Mouse (Mus musculus) kidney, postnatal 0 days (tissue): ENCODE results near the gene Rnaseh2a. TPM values are rescaled to one million over a fixed set of nuclear protein-coding genes. Genes with fewer than 3 reads are reported as not detected.
A peak's percentile ranks its signal among the peaks of the same experiment; 100 is the strongest.
"Not testable (repeated sequence)": the region's sequence is repeated elsewhere in the genome, so short reads cannot be mapped to it uniquely, and the experiment has no call there.

Experiments used
- ATAC-seq: fragments of 200-750 bp; cut with Nextera tagmentation; replicated peaks from 2 replicates; pipeline ENCODE4 v1.8.0; 2017; ENCODE audit warnings: low read depth, moderate number of reproducible peaks, moderate TSS enrichment, moderate library complexity; ENCODE audit not compliant: low FRiP score
- DNase-seq: peaks from one replicate; pipeline ENCODE4 v3.0.0-alpha.2; 2016; ENCODE audit warnings: low spot score
- H3K27ac ChIP-seq: fragments of 300-500 bp; sonication (generic); 2 replicates; pipeline ENCODE4 v1.5.1; 2014; ENCODE audit warnings: mild to moderate bottlenecking
- H3K27me3 ChIP-seq: fragments of 300-500 bp; sonication (generic); 2 replicates; pipeline ENCODE4 v1.6.1; 2014; ENCODE audit warnings: low read length, mixed read lengths; ENCODE audit not compliant: insufficient read depth
- H3K36me3 ChIP-seq: fragments of 300-500 bp; sonication (generic); 2 replicates; pipeline ENCODE4 v1.6.1; 2014; ENCODE audit warnings: low read length, mixed read lengths; ENCODE audit not compliant: insufficient read depth
- H3K4me1 ChIP-seq: fragments of 300-500 bp; sonication (generic); replicated peaks from 2 replicates; pipeline ENCODE4 v1.6.1; 2014; ENCODE audit warnings: antibody characterized with exemption, low read length, mixed read lengths; ENCODE audit not compliant: insufficient read depth
- H3K4me2 ChIP-seq: fragments of 300-500 bp; sonication (generic); 2 replicates; pipeline ENCODE4 v1.6.1; 2014; ENCODE audit warnings: mild to moderate bottlenecking, low read length, moderate library complexity, mixed read lengths
- H3K4me3 ChIP-seq: fragments of 300-500 bp; sonication (generic); replicated peaks from 2 replicates; pipeline ENCODE4 v1.5.1; 2014; ENCODE audit warnings: low read depth, low read length
- H3K9ac ChIP-seq: fragments of 300-500 bp; sonication (generic); 2 replicates; pipeline ENCODE4 v1.6.1; 2014; ENCODE audit warnings: low read depth, low read length
- H3K9me3 ChIP-seq: fragments of 300-500 bp; sonication (generic); replicated peaks from 2 replicates; pipeline ENCODE4 v1.6.1; 2016; ENCODE audit warnings: low read length, inconsistent platforms, mixed read lengths
- CTCF ChIP-seq: IDR thresholded peaks from 2 replicates; pipeline ENCODE4 v1.5.1; 2016; ENCODE audit warnings: antibody characterized with exemption, low read depth, mild to moderate bottlenecking, moderate library complexity
- WGBS: fragments of 180-500 bp; shearing (Covaris S2); extraction: QIAGEN DNeasy Blood & Tissue Kit; methylation state at CpG from one replicate; pipeline ENCODE4 v1.1.7; 2014; 5-methylcytosine and 5-hydroxymethylcytosine counted together
- polyA plus RNA-seq: library from polyadenylated mRNA; unstranded; fragments of >200 nt; fragmentation: Nextera tagmentation; extraction: Ambion mirVana; gene quantifications from 2 replicates; pipeline ENCODE4 v1.2.1, GENCODE M21; 2015

The Rnaseh2a gene
- polyA plus RNA-seq, 1 experiment from 2014 or later = 103 TPM

DNA sequence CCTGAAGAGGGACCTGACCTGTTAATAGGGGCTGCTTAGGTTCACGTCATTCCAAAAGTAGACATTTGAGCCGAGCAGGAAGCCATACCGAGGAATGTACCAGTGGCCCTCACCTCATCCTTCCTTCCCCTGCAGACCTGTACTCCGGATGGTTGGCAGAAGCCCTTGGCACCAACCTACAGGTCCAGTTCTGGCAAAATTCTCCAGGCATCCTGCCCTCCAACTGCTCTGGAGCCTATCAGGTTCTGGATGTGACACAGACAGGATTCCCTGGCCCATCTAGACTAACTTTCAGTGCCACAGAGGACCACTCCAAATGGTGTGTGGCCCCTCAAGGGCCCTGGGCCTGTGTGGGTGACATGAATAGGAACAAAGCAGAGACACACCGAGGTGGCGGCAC, 59.0 kb downstream of the Rnaseh2a start:
- no peak for ATAC-seq
- no peak for TF ChIP-seq CTCF
- Histone ChIP-seq H3K27ac (no peak overlapping the region), H3K36me3 (no peaks in the 10 kb centered on the region), H3K4me1 (peaks cover 15% of the 10 kb centered on the region; the same call in 1 of the 2 replicates), H3K27me3 (peaks cover 9% of the 10 kb centered on the region), H3K9me3 (no peaks in the 10 kb centered on the region), H3K9ac (no peak overlapping the region), H3K4me3 (no peak overlapping the region), H3K4me2 (no peak overlapping the region)
- WGBS = 86% methylated on average over 6 of the region's 6 CpGs
- no peak for DNase-seq

DNA sequence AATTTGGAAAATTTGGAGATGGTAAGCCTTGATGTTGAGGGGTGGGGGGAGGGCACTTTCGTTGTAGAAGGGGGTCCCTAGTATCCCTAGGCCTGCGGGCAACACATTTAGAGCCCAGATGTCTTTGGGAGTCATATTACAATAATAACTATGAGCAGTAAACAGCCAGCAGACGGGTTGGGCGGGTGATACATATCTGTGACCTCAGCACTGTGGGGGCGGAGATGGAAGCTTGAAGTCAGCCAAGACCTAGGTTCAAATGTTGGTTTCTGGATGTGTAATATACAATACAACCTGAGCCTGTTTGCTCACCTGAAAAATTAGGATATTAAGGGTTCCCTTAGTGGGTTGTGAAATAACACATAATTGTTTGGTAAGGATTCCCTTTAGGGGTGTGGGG, 59.6 kb downstream of the Rnaseh2a start:
- H3K27me3 ChIP-seq = peaks cover 9% of the 10 kb centered on the region
- no peak overlapping the region for H3K4me2 ChIP-seq
- H3K27ac ChIP-seq = no peak overlapping the region
- peaks cover 15% of the 10 kb centered on the region; the same call in 1 of the 2 replicates for H3K4me1 ChIP-seq
- no peak overlapping the region for H3K9ac ChIP-seq
- no peak overlapping the region for H3K4me3 ChIP-seq
- TF ChIP-seq CTCF = no peak
- H3K36me3 ChIP-seq = no peaks in the 10 kb centered on the region
- ATAC-seq (no peak), DNase-seq (no peak)
- 62% methylated on average over 5 of the region's 5 CpGs for WGBS
- H3K9me3 ChIP-seq = no peaks in the 10 kb centered on the region

DNA sequence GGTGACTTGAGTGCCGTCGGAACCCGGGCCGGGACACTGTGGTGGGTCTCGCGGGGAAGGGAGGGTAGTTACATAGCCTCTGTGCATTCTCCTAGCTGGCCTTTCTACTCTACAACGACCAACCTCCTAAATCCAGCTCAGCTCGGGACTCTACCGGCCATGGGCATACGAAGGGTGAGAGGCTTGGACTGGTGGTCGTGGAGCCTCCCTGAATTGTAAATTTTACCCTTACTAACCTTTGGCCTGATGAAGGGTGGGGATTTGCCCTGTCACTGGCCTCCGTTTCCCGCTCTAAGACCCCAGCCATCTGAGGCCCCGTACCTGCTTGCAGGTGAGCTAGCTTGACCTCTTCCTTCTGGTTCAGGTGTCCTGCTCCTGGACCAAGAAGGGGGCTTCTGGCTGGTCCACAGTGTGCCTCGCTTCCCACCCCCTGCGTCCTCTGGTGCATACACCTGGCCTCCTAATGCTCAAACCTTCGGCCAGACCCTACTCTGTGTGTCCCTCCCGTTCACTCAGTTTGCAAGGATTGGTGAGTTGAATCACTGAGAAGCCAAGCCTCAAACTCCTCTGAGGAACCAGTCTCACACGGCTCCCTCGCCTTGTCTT, 60.3 kb downstream of the Rnaseh2a start:
- Histone ChIP-seq H3K36me3 (no peaks in the 10 kb centered on the region), H3K4me1 (peaks cover 15% of the 10 kb centered on the region; the same call in 1 of the 2 replicates), H3K4me2 (peak overlapping the region; percentile 90), H3K9me3 (no peaks in the 10 kb centered on the region), H3K27ac (no peak overlapping the region), H3K9ac (peak overlapping the region; percentile 58), H3K4me3 (peak overlapping the region; percentile 47), H3K27me3 (peaks cover 9% of the 10 kb centered on the region)
- 52% methylated on average over 20 of the region's 20 CpGs for WGBS
- no peak for TF ChIP-seq CTCF
- DNase-seq (no peak), ATAC-seq (no peak)

DNA sequence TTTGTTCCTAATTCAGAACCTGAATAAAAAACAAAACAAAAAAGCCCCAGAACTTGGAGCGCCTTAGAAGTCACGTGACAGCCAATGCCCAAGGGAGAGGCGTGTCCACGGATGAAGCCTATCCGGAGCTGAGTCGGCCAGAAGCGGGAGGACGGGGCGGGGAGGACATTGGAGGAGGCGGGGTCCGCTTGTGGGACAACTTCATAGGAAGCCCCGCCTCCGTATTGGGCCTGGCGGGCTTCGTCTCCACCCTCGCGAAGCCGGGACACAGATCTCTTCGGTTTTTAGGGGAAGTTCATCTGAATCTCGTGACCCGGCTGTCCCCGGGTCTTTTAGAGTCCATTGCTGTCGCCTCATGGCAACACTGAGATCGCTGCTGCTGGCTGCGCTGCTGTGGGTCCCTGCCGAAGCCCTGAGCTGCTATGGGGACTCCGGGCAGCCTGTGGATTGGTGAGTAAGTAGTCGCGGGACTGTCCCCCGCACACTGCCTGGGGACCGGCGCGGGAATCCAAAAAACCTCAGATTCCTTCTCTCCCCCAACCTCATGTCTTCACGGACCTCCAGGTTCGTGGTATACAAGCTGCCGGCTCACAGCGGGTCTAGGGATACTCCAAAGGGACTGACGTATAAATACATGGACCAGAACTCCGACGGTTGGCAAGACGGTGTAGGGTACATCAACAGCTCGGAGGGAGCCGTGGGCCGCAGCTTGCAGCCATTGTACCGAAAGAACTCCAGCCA, 61.0 kb downstream of the Rnaseh2a start, which contains the start of gene Dnase2a:
Gene Dnase2a, plus strand, starts transcription at position 140 of the 741 bp plus-strand sequence.
- WGBS = under 1% methylated on average over 45 of the region's 45 CpGs
- DNase-seq (peak; percentile 99), ATAC-seq (peak; percentile 84)
- Histone ChIP-seq H3K9ac (peak within 1 kb of the TSS; percentile 58), H3K27me3 (peaks cover 9% of the 10 kb centered on the region), H3K4me1 (peaks cover 15% of the 10 kb centered on the region; the same call in 1 of the 2 replicates), H3K27ac (no peak within 1 kb of the TSS), H3K4me2 (peak within 1 kb of the TSS; percentile 90), H3K9me3 (no peaks in the 10 kb centered on the region), H3K36me3 (no peaks in the 10 kb centered on the region), H3K4me3 (peak within 1 kb of the TSS; percentile 47)
- no peak for TF ChIP-seq CTCF

DNA sequence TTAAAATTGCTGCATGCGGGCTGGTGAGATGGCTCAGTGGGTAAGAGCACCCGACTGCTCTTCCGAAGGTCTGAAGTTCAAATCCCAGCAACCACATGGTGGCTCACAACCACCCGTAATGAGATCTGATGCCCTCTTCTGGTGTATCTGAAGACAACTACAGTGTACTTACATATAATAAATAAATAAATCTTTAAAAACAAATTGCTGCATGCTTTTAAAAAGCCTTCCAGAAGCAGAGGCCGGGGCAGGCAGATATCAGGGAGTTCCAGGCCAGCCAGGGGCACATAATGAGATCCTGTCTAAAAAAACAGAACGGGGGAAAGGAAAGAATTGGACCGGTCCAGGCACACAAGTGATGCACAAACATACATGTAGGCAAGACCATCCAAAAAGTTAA, 61.6 kb downstream of the Rnaseh2a start:
- 27% methylated on average over 7 of the region's 7 CpGs for WGBS
- peak overlapping the region; percentile 47 for H3K4me3 ChIP-seq
- peak overlapping the region; percentile 90 for H3K4me2 ChIP-seq
- peak; percentile 27; the same call in 1 of the 2 replicates for TF ChIP-seq CTCF
- ATAC-seq, H3K36me3 ChIP-seq, H3K9me3 ChIP-seq, H3K27ac ChIP-seq, H3K27me3 ChIP-seq, DNase-seq: not testable (repeated sequence)
- H3K9ac ChIP-seq = peak overlapping the region; percentile 58; the same call in 1 of the 2 replicates
- peaks cover 15% of the 10 kb centered on the region; the same call in 1 of the 2 replicates for H3K4me1 ChIP-seq

DNA sequence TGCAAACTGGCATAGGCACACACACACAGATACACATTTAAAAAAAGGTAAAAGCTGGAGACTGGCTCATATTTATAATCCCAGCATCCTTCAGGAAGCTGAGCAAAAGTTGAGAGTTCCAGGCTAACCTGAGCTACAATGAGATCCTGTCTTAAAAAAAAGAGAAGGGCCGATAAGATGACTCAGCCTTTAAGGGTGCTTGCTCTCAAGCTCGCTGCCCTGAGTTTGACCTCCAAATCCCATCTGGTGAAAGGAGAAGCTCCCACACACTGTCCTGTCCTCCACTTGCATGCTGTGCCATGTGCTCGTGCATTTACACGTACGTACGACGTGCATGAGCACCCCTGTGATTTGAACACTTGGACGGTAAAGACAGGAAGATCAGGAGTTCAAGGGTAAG, 62.1 kb downstream of the Rnaseh2a start:
- Histone ChIP-seq H3K27ac (no peak overlapping the region), H3K36me3 (no peaks in the 10 kb centered on the region), H3K4me3 (no peak overlapping the region), H3K4me2 (no peak overlapping the region), H3K9me3 (no peaks in the 10 kb centered on the region), H3K9ac (no peak overlapping the region), H3K4me1 (peaks cover 10% of the 10 kb centered on the region; the same call in 1 of the 2 replicates), H3K27me3 (peaks cover 9% of the 10 kb centered on the region)
- no peak for TF ChIP-seq CTCF
- no peak for DNase-seq
- ATAC-seq = no peak
- WGBS = 45% methylated on average over 8 of the region's 8 CpGs
